Mouse (Mus musculus) heart, adult 2 months (tissue): ENCODE results near the gene Mlkl.

Experiments
- CTCF ChIP-seq: fragments of 200-600 bp; IDR thresholded peaks from 2 replicates; pipeline ENCODE4 v1.8.1; 2022; ENCODE audit warnings: antibody characterized with exemption, mild to moderate bottlenecking, moderate library complexity
- POLR2A ChIP-seq: fragments of 200-500 bp; IDR thresholded peaks from 2 replicates; pipeline ENCODE4 v1.6.1; 2011; ENCODE audit warnings: mild to moderate bottlenecking, low read depth, low read length, control low read depth; ENCODE audit not compliant: insufficient read depth

DNA sequence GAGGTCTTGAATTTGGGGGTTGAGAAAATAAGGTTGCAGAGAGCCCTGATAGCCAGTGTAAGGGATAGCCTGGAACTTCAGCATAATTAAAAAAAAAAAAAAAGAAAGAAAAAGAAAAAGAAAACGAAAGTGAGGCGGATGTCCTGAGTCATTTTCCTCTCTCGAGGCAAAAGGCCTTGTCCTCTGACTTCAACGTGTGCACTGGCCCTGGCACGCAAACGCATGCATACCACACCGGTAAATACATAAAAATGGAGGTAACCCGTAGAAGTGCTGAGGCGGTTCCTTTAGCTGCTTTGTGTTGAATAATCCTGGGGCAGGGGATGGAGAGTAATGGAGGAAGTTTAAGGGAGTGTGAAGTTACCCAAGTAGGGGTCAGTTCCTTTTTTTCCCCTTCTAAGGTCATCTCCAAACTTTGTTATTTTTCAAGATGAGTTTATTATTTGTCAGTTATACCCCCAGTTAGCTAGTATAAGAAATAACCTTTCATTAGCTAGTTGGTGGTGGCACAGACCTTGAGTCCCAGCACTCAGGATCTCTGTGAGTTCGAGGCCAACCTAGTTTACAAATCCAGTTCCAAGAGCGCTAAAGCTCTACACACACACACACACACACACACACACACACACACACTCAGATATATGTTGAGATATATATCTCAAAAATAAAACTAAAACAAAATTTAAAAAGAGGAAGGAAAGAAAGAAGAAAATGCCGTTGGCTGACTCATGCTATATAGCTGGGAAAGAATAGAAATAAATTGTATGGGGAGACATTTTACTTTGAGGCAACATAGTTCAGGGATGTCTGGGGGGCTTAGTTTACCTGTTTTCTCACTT lies 612 bp upstream of the Mlkl start:
- TF ChIP-seq CTCF (no peak), POLR2A (no peak)
